Mouse (Mus musculus) cerebellum, adult 2 months (tissue): ENCODE results near the gene 4921504E06Rik.

ENCODE experiments used
- CTCF ChIP-seq: fragments of 200-500 bp; IDR thresholded peaks from 2 replicates; pipeline ENCODE4 v1.5.1; 2011; ENCODE audit warnings: low read depth, mild to moderate bottlenecking, control low read depth, low read length, moderate library complexity, borderline replicate concordance; ENCODE audit not compliant: insufficient read depth
- POLR2A ChIP-seq: fragments of 200-500 bp; IDR thresholded peaks from 2 replicates; pipeline ENCODE4 v1.6.1; 2011; ENCODE audit warnings: low read length, control low read depth, borderline replicate concordance; ENCODE audit not compliant: insufficient read depth

DNA sequence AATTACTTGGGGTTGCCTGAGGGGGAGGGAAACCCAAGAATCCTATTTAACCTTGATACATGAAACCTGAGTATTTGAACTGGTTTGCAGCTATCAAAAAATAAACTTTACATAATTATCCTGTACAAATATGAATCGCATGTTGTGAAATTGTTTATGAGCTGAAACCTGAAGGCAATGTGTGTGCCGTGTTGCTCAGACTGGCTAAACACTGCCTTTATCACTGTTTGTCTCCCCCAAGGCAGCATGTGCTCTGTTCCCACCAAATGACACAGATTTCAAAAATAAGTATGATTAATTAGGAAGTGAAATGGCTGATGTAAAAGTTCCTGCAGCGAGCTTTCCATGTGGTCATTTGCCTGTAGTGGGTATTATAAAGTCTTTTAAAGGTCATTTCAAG is 63.5 kb downstream of the 4921504E06Rik start:
- TF ChIP-seq POLR2A (no peak), CTCF (no peak)
